Mouse (Mus musculus) heart, embryonic 13.5 days (tissue): Measurements from ENCODE around the gene Lhfpl1. TPM values are rescaled to one million over a fixed set of nuclear protein-coding genes. Genes with fewer than 3 reads are reported as not detected.

Source experiments
- polyA plus RNA-seq: library from polyadenylated mRNA; unstranded; fragments of >200 nt; fragmentation: Nextera tagmentation; extraction: Ambion mirVana; gene quantifications from 2 replicates; pipeline ENCODE4 v1.2.1, GENCODE M21; 2015

The Lhfpl1 gene
- polyA plus RNA-seq, 1 experiment from 2014 or later = 0.27 TPM

Other genes starting within 250 kb of the Lhfpl1 start
- gene Amot, start 156.1 kb upstream of the Lhfpl1 start, polyA plus RNA-seq = 8.7 and 9.4 TPM in 2 replicates